Mouse (Mus musculus): Measurements from ENCODE around the gene Zfp523.

DNA sequence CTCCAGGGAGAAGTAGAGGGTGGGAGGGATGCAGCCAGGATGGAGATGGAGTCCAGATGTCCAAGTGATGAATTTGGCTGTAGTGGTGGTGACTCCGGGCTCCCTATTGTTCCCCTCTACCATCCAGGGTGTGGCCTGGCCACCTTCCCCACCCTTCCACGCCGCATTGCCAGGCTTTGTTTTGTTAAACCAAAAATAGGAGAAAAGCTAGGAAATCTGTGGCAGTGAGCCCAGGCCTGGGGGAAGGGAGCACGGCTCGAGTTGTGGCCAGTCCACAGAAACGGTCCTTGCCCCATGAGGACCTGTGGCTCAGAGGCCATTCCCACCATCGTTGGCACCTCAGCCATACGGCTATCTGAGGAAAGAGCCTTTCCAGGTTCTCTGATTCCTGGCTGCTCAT, 22.0 kb upstream of the Zfp523 start:
- TF ChIP-seq CTCF (IDR thresholded peaks at IDR 0.05; ENCODE audit: low read depth, low read length): no peak
- no peak for TF ChIP-seq POLR2A (IDR thresholded peaks at IDR 0.05; ENCODE audit: borderline replicate concordance, low read depth, low read length)
